Mouse (Mus musculus) hindbrain, embryonic 14.5 days (tissue): ENCODE data around the gene Glrx. TPM values are rescaled to one million over a fixed set of nuclear protein-coding genes. Genes with fewer than 3 reads are reported as not detected.

Experiments
- ATAC-seq: fragments of 200-750 bp; cut with Nextera tagmentation; 2 replicates; pipeline ENCODE4 v1.8.0; 2017; ENCODE audit warnings: moderate number of reproducible peaks, mild to moderate bottlenecking, moderate TSS enrichment, moderate library complexity; ENCODE audit not compliant: low FRiP score
- DNase-seq: peaks from one replicate; pipeline ENCODE4 v3.0.0-alpha.2; 2015; ENCODE audit warnings: low spot score
- H3K27ac ChIP-seq: fragments of 300-500 bp; sonication (generic); 2 replicates; pipeline ENCODE4 v1.5.1; 2014; ENCODE audit warnings: mild to moderate bottlenecking, moderate library complexity
- H3K27me3 ChIP-seq: fragments of 300-500 bp; sonication (generic); 2 replicates; pipeline ENCODE4 v1.6.1; 2014; ENCODE audit warnings: mild to moderate bottlenecking, low read length, mixed read lengths; ENCODE audit not compliant: control insufficient read depth, insufficient read depth
- H3K36me3 ChIP-seq: fragments of 300-500 bp; sonication (generic); replicated peaks from 2 replicates; pipeline ENCODE4 v1.6.1; 2014; ENCODE audit not compliant: control insufficient read depth, insufficient read depth
- H3K4me1 ChIP-seq: fragments of 300-500 bp; sonication (generic); replicated peaks from 2 replicates; pipeline ENCODE4 v1.6.1; 2014; ENCODE audit warnings: antibody characterized with exemption, low read length, mixed read lengths; ENCODE audit not compliant: control insufficient read depth, insufficient read depth
- H3K4me2 ChIP-seq: fragments of 300-500 bp; sonication (generic); replicated peaks from 2 replicates; pipeline ENCODE4 v1.6.1; 2014; ENCODE audit warnings: mild to moderate bottlenecking, moderate library complexity
- H3K4me3 ChIP-seq: fragments of 300-500 bp; sonication (generic); replicated peaks from 2 replicates; pipeline ENCODE4 v1.5.1; 2014; ENCODE audit warnings: mild to moderate bottlenecking, low read length
- H3K9ac ChIP-seq: fragments of 300-500 bp; sonication (generic); 2 replicates; pipeline ENCODE4 v1.6.1; 2014
- H3K9me3 ChIP-seq: fragments of 300-500 bp; sonication (generic); 2 replicates; pipeline ENCODE4 v1.6.1; 2016; ENCODE audit warnings: low read length; ENCODE audit not compliant: control insufficient read depth
- WGBS: fragments of 180-500 bp; shearing (Covaris S2); extraction: QIAGEN DNeasy Blood & Tissue Kit; methylation state at CpG from one replicate; pipeline ENCODE4 v1.1.7; 2014; 5-methylcytosine and 5-hydroxymethylcytosine counted together
- polyA plus RNA-seq: library from polyadenylated mRNA; unstranded; fragments of >200 nt; fragmentation: Nextera tagmentation; extraction: Ambion mirVana; gene quantifications from 2 replicates; pipeline ENCODE4 v1.2.1, GENCODE M21; 2014

Glrx gene
- polyA plus RNA-seq, 1 experiment from 2014 or later = 78.5 TPM

DNA sequence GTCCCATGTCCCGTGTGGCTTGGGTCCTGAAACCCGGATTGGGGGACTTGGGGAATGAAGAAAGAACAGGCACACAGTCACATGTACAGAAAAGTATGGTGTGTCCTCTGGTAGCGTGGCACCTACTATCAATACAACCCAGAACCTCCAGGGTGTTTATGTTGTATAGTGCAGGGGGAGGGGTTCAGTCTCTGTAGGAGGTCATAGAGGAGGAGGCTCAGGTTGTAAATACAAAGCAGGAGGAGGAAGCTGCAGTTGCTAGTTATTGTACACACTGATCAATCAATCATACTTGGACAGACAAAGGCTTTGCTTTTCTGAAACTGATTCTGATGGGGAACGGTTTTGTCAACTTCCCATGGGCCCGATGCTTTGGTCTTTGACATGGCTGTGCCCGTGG lies 8.0 kb upstream of the Glrx start:
- DNase-seq (no peak), ATAC-seq (no peak)
- Histone ChIP-seq H3K4me3 (no peak overlapping the region), H3K4me2 (no peak overlapping the region), H3K36me3 (no peaks in the 10 kb centered on the region), H3K27me3 (no peaks in the 10 kb centered on the region), H3K27ac (no peak overlapping the region), H3K4me1 (no peaks in the 10 kb centered on the region), H3K9ac (no peak overlapping the region), H3K9me3 (no peaks in the 10 kb centered on the region)
- WGBS = 77% methylated on average over 6 of the region's 6 CpGs

DNA sequence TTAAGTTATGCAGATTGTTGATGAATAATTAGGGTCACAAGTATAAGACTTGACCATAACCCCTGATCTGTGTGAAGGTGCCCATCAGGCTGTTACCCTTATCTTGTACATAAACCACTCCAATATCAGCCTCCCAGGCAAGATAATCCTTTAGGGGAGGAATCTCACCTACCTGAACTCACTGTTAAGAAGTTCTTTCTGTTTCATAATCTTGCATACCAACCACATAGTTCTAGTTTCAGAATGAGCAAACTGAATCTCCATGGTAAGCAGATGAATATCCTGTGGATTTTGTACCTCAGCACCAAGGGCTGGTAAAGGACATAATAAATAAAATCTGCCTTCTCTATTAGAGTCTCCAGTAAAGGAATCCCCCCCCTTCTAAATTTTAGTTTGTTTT lies 7.0 kb upstream of the Glrx start:
- no peak overlapping the region for H3K9ac ChIP-seq
- H3K27ac ChIP-seq = no peak overlapping the region

DNA sequence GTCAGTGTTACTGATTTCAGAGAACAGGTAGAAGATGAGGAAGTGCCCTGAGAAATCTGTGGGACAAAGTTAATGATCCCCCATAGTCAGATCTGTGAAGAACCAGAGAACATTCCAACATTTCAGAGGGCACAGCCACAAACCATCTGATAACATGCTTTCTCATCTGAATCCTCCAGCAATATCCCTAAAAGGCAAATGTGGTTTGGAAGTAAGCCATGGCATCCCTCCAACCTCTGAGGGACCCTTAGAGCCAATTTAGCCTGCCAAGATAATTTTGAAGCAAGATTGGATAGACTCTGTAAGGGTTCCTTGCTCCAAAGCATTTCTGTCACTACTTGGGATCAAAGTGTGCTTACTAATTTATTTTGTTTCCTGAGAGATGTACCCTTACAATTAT lies 6.2 kb upstream of the Glrx start:
- Histone ChIP-seq H3K36me3 (no peaks in the 10 kb centered on the region), H3K4me3 (no peak overlapping the region), H3K27me3 (no peaks in the 10 kb centered on the region), H3K4me2 (no peak overlapping the region), H3K4me1 (no peaks in the 10 kb centered on the region), H3K9me3 (no peaks in the 10 kb centered on the region), H3K27ac (no peak overlapping the region), H3K9ac (no peak overlapping the region)
- DNase-seq (peak; percentile 48), ATAC-seq (no peak)

More for the DNA sequence above, 7.0 kb upstream of the Glrx start:
- Histone ChIP-seq H3K9me3 (no peaks in the 10 kb centered on the region), H3K4me3 (no peak overlapping the region), H3K36me3 (no peaks in the 10 kb centered on the region), H3K4me2 (no peak overlapping the region), H3K27me3 (no peaks in the 10 kb centered on the region), H3K4me1 (no peaks in the 10 kb centered on the region)
- no peak for DNase-seq
- no peak for ATAC-seq

DNA sequence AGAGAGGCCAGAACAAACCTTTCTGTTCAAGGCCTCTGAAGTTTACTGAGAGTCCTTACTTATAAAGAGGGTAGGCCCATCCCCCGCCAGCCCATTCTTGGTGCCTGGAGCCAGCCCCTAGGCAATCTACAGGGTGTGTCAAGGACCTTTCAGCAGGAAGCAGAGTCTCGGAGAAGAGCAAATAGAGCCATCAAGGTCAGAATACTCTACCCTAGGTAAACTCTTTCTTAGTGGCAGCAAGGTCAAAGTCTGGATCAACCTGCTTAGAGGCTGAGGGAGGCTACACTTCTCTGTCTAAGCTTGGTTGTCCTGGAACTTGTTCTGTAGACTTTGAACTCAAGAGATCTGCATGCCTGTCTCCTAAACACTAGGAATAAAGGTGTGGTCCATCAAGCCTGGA lies 4.2 kb upstream of the Glrx start:
- no peak for ATAC-seq
- Histone ChIP-seq H3K27me3 (no peaks in the 10 kb centered on the region), H3K36me3 (no peaks in the 10 kb centered on the region), H3K4me3 (no peak overlapping the region), H3K4me2 (no peak overlapping the region), H3K9me3 (no peaks in the 10 kb centered on the region), H3K27ac (no peak overlapping the region), H3K9ac (no peak overlapping the region), H3K4me1 (0 out of 2 replicates have a peak, but pooled peaks cover 4% of the 10 kb centered on the region)
- WGBS = 65% methylated on average over 2 of the region's 2 CpGs
- no peak for DNase-seq

DNA sequence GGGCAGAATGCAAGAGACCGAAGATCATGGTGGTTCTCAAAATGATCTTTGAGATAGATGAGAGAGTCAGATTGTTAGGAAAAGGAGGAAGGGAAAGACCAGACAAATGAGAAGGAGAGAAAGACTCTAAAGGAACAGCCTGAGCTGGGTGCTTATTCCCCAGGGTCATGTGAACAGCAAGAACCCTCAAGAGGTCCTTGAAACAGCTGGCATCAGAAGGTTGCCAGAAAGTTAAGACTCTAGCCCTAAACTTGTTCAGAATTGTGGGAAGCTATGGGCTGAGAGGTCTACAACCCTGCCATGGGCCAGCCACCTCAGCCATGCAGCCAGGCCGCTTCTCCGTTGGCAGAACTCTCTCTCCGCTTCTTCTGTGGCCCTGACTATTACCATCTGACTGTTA lies 1.2 kb upstream of the Glrx start:
- H3K27me3 ChIP-seq = no peaks in the 10 kb centered on the region
- H3K4me3 ChIP-seq = no peak overlapping the region

DNA sequence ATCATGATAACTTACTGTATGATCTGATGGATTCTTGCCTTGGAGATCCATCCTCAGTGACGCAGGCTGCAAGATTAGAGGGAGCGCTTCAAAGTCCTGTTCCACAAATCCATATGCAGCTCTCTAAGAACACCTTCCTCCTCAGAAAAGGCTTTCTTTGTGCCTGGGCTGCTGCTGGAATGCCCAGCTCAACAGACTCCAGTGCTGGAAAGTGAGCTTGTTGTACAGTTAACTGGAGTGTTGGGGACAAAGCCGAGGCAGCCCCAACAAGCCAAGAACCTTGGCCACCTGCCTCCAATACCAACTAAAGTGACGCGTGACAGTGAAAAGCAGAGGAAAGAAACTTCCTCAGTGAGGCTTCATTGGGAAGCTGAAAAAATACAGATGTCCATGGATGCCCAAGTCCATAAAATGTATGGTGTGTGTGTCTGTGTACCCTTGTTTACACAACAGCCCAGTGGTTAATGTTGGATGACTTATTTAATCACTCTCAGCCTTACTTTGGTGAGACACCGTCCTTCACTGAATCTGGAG lies 1.2 kb downstream of the Glrx start:
- Histone ChIP-seq H3K36me3 (no peaks in the 10 kb centered on the region), H3K4me3 (peak overlapping the region; percentile 48), H3K9me3 (no peaks in the 10 kb centered on the region), H3K27me3 (no peaks in the 10 kb centered on the region), H3K4me2 (peak overlapping the region; percentile 60), H3K4me1 (peaks cover 28% of the 10 kb centered on the region), H3K27ac (peak overlapping the region; percentile 74), H3K9ac (peak overlapping the region; percentile 61)
- no peak for DNase-seq
- 49% methylated on average over 6 of the region's 6 CpGs for WGBS
- no peak for ATAC-seq

More for the DNA sequence above, 1.2 kb upstream of the Glrx start:
- ATAC-seq (no peak), DNase-seq (no peak)
- no peaks in the 10 kb centered on the region for H3K9me3 ChIP-seq
- no peak overlapping the region for H3K4me2 ChIP-seq
- peaks cover 28% of the 10 kb centered on the region for H3K4me1 ChIP-seq
- no peak overlapping the region for H3K27ac ChIP-seq
- no peaks in the 10 kb centered on the region for H3K36me3 ChIP-seq
- no peak overlapping the region for H3K9ac ChIP-seq
- 95% methylated on average over 4 of the region's 4 CpGs for WGBS

DNA sequence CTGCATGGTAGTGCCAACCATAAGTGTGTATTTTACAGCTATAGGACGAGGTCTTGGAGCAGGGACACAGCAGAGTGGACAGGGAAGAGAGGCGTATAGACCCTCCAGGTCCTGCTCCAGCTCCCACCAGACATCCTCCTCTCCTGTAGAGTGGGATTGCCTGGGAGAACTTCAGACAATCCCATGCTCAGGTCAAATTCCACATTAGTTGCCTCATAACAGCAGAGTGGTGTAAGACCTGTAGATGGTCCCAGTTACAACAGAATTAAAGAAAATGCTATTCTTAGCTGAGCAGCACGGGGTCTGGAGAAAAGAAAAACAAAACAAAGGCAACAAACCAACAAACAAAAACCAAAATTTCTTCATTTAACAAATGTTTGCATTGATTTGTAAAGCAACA lies 2.3 kb downstream of the Glrx start:
- ATAC-seq = no peak
- Histone ChIP-seq H3K9me3 (no peaks in the 10 kb centered on the region), H3K27ac (no peak overlapping the region), H3K4me2 (peak overlapping the region; percentile 60), H3K9ac (0 out of 2 replicates have a peak overlapping the region, but pooled peaks have one; percentile 61), H3K36me3 (no peaks in the 10 kb centered on the region), H3K27me3 (no peaks in the 10 kb centered on the region), H3K4me1 (peaks cover 28% of the 10 kb centered on the region), H3K4me3 (no peak overlapping the region)
- WGBS = 70% methylated on average over 3 of the region's 3 CpGs
- DNase-seq = no peak

DNA sequence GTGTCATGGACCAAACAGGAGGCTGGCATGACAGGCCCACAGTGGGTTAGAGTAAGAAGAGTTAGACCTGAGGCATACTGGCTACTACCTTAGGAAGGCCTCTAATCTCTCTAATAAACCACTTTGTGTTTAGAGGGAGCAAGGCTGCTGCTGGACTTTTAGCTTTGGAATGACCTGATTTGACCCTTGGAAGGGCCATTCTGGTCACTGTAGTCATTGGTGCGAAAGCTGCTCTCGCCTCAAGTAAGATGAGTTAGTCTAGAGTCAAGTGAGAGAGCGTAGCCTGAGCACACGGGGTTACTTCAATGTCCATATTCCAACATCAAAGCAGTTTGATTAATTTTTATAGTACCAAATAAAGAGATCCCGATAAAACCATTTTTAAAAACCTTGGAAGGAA lies 3.7 kb downstream of the Glrx start:
- H3K36me3 ChIP-seq = no peaks in the 10 kb centered on the region
- 91% methylated on average over 5 of the region's 5 CpGs for WGBS
- H3K4me3 ChIP-seq = no peak overlapping the region
- H3K4me1 ChIP-seq = peaks cover 28% of the 10 kb centered on the region
- no peak overlapping the region for H3K4me2 ChIP-seq
- H3K27me3 ChIP-seq = no peaks in the 10 kb centered on the region
- no peak overlapping the region for H3K9ac ChIP-seq
- DNase-seq = no peak
- H3K27ac ChIP-seq = no peak overlapping the region
- H3K9me3 ChIP-seq = no peaks in the 10 kb centered on the region
- no peak for ATAC-seq

DNA sequence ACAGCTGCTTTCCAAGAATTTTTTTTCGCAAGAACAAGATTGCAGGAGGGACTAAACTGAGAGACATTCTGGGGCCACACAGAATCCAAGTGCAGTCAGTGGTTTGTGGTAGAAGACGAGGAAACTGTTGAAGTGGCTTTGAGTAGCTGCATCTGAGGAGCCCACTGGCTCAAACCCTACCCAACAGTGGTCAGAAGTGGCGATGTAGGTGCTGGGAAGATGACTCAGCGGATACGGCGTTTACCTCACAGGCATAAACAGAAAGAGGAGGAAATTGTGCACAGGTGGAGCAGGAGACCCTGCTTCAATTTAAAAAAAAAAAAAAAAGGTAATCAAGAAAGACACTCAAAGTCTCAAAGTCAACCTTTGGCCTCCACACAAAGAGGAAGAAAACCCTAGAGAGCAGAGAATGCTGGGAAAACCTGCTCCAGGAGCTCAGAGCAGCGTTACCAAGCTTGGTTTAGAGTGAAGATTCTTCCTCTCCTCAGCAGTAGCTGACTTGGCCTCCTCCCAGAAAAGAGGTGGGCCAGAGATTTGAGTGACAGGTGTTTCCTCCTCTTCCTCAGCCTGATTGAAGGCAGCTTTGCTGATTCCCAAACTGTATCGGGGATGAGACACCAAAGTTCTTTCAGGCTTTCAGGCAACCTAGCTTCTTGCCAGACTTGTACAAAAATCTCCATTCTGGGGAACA lies 4.5 kb downstream of the Glrx start:
- H3K9me3 ChIP-seq = no peaks in the 10 kb centered on the region
- ATAC-seq = no peak
- peaks cover 28% of the 10 kb centered on the region for H3K4me1 ChIP-seq
- no peak for DNase-seq
- H3K36me3 ChIP-seq = no peaks in the 10 kb centered on the region
- H3K27me3 ChIP-seq = no peaks in the 10 kb centered on the region
- H3K4me2 ChIP-seq = no peak overlapping the region
- H3K27ac ChIP-seq = no peak overlapping the region
- no peak overlapping the region for H3K9ac ChIP-seq
- 85% methylated on average over 8 of the region's 8 CpGs for WGBS
- no peak overlapping the region for H3K4me3 ChIP-seq
